Mouse (Mus musculus): Measurements from ENCODE around the gene Msl3.
"Not testable (repeated sequence)": the region's sequence is repeated elsewhere in the genome, so short reads cannot be mapped to it uniquely, and the experiment has no call there.

The Msl3 gene

GRCm38 (mm10) chrX:168673525-168674406, at the start of gene Msl3:
Gene Msl3, minus strand, starts transcription at chrX:168673898.
- peak; percentile 72 to 79 for DNase-seq

- no peak for DNase-seq
Measured at GRCm38 (mm10) chrX:168717969-168718368, 44.3 kb upstream of the Msl3 start.

GRCm38 (mm10) chrX:168674407-168674962, 787 bp upstream of the Msl3 start:
- DNase-seq, result no peak

- DNase-seq, result peak in 1 of 2 experiments; percentile 6
Measured at GRCm38 (mm10) chrX:168672913-168673524, 679 bp downstream of the Msl3 start.

GRCm38 (mm10) chrX:168672425-168672824, 1.3 kb downstream of the Msl3 start:
- peak; percentile 19 to 28 for DNase-seq

GRCm38 (mm10) chrX:168663982-168664689, 9.6 kb downstream of the Msl3 start:
- no peak for DNase-seq

- no peak for DNase-seq
Measured at GRCm38 (mm10) chrX:168660236-168660635, 13.5 kb downstream of the Msl3 start.

GRCm38 (mm10) chrX:168659803-168660202, 13.9 kb downstream of the Msl3 start:
- not testable (repeated sequence) for DNase-seq

GRCm38 (mm10) chrX:168659275-168659674, 14.4 kb downstream of the Msl3 start:
- DNase-seq, result no peak

GRCm38 (mm10) chrX:168657795-168658194, 15.9 kb downstream of the Msl3 start:
- DNase-seq, result no peak

GRCm38 (mm10) chrX:168649336-168649735, 24.4 kb downstream of the Msl3 start:
- no peak for DNase-seq

- DNase-seq, result no peak
Measured at GRCm38 (mm10) chrX:168647746-168648145, 26.0 kb downstream of the Msl3 start.

- no peak for DNase-seq
Measured at GRCm38 (mm10) chrX:168643451-168643850, 30.2 kb downstream of the Msl3 start.

GRCm38 (mm10) chrX:168639556-168640356, 33.9 kb downstream of the Msl3 start:
- DNase-seq, result peak; percentile 41 to 61
